Mouse (Mus musculus) liver, embryonic 11.5 days (tissue): ENCODE measurements at regions not wholly inside any gene's neighbourhood (a gene's known extent, or its start where the extent isn't known, plus 50 kb on each side); places are given as distances from the start of the nearest gene placed in this dataset.
A peak's percentile ranks its signal among the peaks of the same experiment; 100 is the strongest.

Source experiments
- ATAC-seq: fragments of 200-750 bp; cut with Nextera tagmentation; replicated peaks from 2 replicates; pipeline ENCODE4 v1.8.0; 2017; ENCODE audit warnings: moderate number of reproducible peaks, mild to moderate bottlenecking, moderate TSS enrichment, moderate library complexity; ENCODE audit not compliant: low FRiP score
- DNase-seq: peaks from one replicate; pipeline ENCODE4 v3.0.0-alpha.2; 2017; ENCODE audit warnings: low spot score
- H3K27ac ChIP-seq: fragments of 300-500 bp; sonication (generic); 2 replicates; pipeline ENCODE4 v1.5.1; 2014; ENCODE audit warnings: mild to moderate bottlenecking, low read depth, low read length, control low read depth
- H3K27me3 ChIP-seq: fragments of 300-500 bp; sonication (generic); replicated peaks from 2 replicates; pipeline ENCODE4 v1.6.1; 2014; ENCODE audit warnings: low read length, mixed read lengths; ENCODE audit not compliant: control insufficient read depth, insufficient read depth
- H3K36me3 ChIP-seq: fragments of 300-500 bp; sonication (generic); 2 replicates; pipeline ENCODE4 v1.6.1; 2014; ENCODE audit warnings: mild to moderate bottlenecking, low read length, moderate library complexity, mixed read lengths; ENCODE audit not compliant: control insufficient read depth, insufficient read depth
- H3K4me1 ChIP-seq: fragments of 300-500 bp; sonication (generic); replicated peaks from 2 replicates; pipeline ENCODE4 v1.6.1; 2014; ENCODE audit warnings: low read length, mixed read lengths; ENCODE audit not compliant: control insufficient read depth, insufficient read depth
- H3K4me2 ChIP-seq: fragments of 300-500 bp; sonication (generic); 2 replicates; pipeline ENCODE4 v1.6.1; 2014; ENCODE audit warnings: mild to moderate bottlenecking, control low read depth, moderate library complexity
- H3K4me3 ChIP-seq: fragments of 300-500 bp; sonication (generic); 2 replicates; pipeline ENCODE4 v1.5.1; 2014; ENCODE audit warnings: low read depth, low read length, control low read depth
- H3K9ac ChIP-seq: fragments of 300-500 bp; sonication (generic); 2 replicates; pipeline ENCODE4 v1.6.1; 2014; ENCODE audit warnings: low read depth, low read length, control low read depth
- H3K9me3 ChIP-seq: fragments of 300-500 bp; sonication (generic); 2 replicates; pipeline ENCODE4 v1.6.1; 2016; ENCODE audit warnings: low read length, inconsistent platforms, mixed read lengths; ENCODE audit not compliant: control insufficient read depth
- WGBS: fragments of 180-500 bp; shearing (Covaris S2); extraction: QIAGEN DNeasy Blood & Tissue Kit; methylation state at CpG from one replicate; pipeline ENCODE4 v1.1.7; 2014; 5-methylcytosine and 5-hydroxymethylcytosine counted together

DNA sequence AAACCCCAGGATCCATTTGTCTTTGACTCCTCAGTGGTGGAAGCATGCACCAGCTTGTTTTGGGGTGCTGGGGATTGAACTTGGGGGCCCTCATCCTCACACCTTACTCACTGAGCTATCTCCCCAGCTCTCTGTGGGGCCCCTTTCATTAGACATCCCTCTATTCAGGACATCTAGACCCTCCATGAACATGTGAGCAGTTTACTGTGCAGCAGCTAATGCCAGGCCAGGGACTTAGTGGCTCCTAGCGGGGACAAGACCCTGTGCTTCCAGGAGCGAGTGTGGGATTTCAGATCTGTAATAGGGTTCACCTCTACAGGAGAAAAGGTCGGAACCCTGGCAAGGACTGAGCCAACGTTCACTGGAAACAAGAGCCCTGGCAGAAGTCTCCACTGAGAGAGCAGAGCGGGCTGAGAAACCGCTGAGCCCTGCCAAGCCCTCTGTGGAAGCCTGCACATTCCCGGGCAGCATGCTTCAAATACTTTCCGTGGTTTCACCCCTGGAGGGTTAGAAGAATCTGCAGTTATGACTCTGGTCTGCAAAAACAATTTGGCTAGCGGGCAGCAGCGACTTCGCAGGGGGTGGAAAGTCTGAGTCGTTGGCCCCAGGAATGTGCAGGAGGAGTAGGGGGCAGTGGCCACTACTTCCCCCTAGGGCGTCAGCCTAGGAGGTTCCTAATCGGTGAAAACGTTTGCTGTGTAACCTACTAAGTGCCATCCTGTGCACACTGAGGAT is 125.6 kb downstream of the Smad6 start:
- H3K4me3 ChIP-seq, result no peak overlapping the region
- ATAC-seq (no peak), DNase-seq (no peak)
- H3K27ac ChIP-seq, result no peak overlapping the region
- H3K27me3 ChIP-seq, result no peaks in the 10 kb centered on the region
- H3K4me2 ChIP-seq, result no peak overlapping the region
- H3K4me1 ChIP-seq, result peaks cover 8% of the 10 kb centered on the region
- H3K36me3 ChIP-seq, result no peaks in the 10 kb centered on the region
- H3K9ac ChIP-seq, result no peak overlapping the region
- H3K9me3 ChIP-seq, result no peaks in the 10 kb centered on the region
- 41% methylated on average over 15 of the region's 15 CpGs for WGBS

DNA sequence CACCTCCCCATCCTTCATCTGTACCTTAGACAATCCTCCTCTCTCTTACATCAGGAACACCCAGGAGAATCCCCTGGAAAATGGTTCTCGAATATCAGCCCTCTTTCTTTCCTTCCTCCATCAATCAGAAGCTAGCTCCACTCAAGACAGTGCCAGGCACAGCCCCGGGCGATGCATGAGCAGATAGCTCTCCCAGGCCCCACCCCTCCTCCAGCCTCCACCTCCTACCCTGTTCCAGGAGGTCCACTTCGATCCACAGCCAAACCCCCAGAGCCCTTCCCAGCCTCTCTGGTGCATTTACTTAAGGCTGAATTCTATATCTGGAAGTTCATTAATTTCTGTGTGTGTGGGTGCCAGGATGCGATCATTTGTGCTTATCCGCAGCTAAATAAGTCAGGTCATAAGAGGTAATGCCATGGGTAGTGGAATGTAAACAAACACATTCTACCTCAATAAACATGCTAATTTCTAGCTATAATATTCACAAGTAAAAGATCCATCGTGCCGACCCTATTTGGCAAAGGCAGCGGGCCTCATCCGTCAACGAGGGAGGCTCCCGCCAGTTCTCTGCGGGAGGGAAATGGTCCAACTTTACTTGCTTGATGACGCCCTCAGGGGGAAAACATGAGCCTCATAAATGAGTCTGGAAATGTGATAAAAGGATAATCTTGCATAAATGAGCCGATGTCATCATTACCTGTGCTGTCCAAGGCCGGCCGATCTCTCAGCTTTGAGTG is 129.5 kb downstream of the Smad6 start:
- no peaks in the 10 kb centered on the region for H3K36me3 ChIP-seq
- H3K4me1 ChIP-seq, result peaks cover 8% of the 10 kb centered on the region
- no peak overlapping the region for H3K4me3 ChIP-seq
- ATAC-seq, result no peak
- H3K27ac ChIP-seq, result no peak overlapping the region
- H3K4me2 ChIP-seq, result no peak overlapping the region
- H3K27me3 ChIP-seq, result no peaks in the 10 kb centered on the region
- no peaks in the 10 kb centered on the region for H3K9me3 ChIP-seq
- no peak overlapping the region for H3K9ac ChIP-seq
- WGBS, result 77% methylated on average over 17 of the region's 17 CpGs
- DNase-seq, result no peak

DNA sequence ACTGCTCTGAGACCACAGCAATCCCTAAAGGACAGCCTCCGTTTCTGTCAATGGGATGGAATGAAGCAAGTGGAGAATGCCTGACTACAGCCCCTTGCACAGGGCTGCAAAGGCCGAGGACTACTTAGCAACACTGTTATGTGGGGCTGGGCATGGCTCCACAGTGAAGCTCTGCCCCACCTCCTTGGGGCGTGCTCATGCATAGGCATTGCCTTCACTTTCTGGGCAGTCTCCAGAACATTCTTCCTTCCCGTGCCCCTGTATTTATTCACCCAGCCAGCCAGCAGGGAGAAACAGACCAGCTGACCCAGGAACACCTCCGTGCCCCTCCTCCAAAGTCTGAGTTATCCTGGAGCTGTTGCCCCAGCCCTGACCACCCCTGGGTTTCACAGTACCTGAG is 131.1 kb downstream of the Smad6 start:
- 68% methylated on average over 5 of the region's 5 CpGs for WGBS
- no peak for ATAC-seq

DNA sequence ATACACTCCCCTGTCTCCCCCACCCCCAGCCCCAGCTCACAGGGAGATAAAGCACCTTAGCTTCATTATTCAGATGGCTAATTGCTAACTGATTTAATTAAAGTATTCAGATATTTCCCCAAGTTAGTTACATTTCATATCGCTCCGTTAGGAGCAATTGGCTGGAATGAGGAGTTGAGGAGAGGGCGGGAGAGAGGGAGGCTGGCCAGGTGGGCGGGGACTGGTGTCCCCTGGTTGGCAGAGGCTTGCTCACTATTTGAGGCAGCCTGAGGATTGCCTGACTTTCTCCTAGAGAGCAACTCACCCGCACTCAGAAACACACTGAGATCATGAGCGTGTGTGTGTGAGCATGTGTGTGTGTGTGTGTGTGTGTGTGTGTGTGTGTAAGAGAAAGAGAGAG is 131.8 kb upstream of the Smad3 start:
- Histone ChIP-seq H3K4me1 (no peaks in the 10 kb centered on the region), H3K4me3 (no peak overlapping the region), H3K9me3 (no peaks in the 10 kb centered on the region), H3K4me2 (no peak overlapping the region), H3K27ac (no peak overlapping the region), H3K36me3 (no peaks in the 10 kb centered on the region), H3K27me3 (no peaks in the 10 kb centered on the region), H3K9ac (no peak overlapping the region)
- WGBS, result 74% methylated on average over 6 of the region's 6 CpGs
- DNase-seq (no peak), ATAC-seq (no peak)

More for the DNA sequence above, 131.1 kb downstream of the Smad6 start:
- no peak for DNase-seq
- no peak overlapping the region for H3K9ac ChIP-seq
- no peak overlapping the region for H3K4me3 ChIP-seq
- no peak overlapping the region for H3K27ac ChIP-seq
- H3K9me3 ChIP-seq, result no peaks in the 10 kb centered on the region
- no peaks in the 10 kb centered on the region for H3K27me3 ChIP-seq
- peaks cover 6% of the 10 kb centered on the region for H3K4me1 ChIP-seq
- no peak overlapping the region for H3K4me2 ChIP-seq
- no peaks in the 10 kb centered on the region for H3K36me3 ChIP-seq

DNA sequence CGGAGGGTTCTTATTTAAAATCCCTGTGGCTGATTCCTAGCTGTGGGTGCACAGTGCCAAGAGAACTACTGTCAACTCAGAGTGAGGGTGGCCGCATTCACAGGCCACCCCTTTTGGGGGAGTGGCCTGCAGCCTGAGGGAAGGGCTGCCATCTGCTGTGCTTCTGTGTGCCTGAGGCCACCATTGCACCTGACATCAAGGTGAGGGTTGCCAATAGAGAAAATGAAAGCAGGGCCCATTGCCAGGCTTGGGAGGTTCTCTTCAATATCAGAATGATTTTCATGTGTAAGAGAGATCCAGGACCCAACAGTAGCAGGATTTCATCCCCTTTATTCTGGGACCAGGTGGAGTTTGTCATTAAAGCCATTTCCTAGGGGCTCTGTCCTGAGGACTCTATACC is 127.2 kb upstream of the Smad3 start:
- Histone ChIP-seq H3K4me3 (no peak overlapping the region), H3K27ac (no peak overlapping the region), H3K36me3 (no peaks in the 10 kb centered on the region), H3K9me3 (no peaks in the 10 kb centered on the region), H3K4me2 (no peak overlapping the region), H3K4me1 (peaks cover 2% of the 10 kb centered on the region), H3K27me3 (no peaks in the 10 kb centered on the region), H3K9ac (no peak overlapping the region)
- ATAC-seq, result no peak
- 84% methylated on average over 2 of the region's 2 CpGs for WGBS
- no peak for DNase-seq

DNA sequence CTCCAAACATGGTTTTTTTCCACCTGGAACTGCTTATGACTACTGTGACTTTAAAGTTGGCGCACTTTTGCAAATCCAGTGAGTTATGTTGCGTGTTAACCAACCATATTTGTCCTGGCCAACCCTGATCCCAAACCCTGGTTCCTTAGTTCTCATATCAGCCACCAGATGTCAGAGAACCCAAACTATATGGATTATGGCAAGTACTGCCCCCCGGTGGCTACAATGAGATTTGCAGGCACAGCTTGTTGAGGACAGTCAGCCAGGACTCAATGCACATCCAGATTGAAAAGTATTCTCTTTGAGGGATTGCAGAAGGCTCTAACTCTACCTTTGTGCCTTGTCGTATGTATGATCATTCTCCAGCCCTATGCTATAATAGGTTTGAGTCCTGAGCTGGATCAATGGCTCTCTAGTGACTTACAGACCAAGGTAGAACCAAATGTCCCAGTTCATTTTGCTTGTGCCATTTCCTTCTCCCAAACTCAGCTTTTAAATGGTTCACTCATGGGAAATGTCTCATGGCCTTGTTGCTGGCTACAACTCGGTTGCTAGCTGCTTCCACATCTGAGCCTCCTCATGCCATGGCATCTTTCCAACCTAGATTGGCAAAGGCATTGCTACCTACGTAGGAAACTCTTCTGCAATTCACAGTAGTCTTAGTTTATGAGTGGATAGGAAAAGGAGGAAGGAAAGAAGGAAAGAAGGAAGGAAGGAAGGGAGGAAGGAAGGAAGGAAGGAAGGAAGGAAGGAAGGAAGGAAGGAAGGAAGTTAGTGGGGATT is 126.1 kb upstream of the Smad3 start:
- H3K4me2 ChIP-seq, result no peak overlapping the region
- no peaks in the 10 kb centered on the region for H3K9me3 ChIP-seq
- H3K27me3 ChIP-seq, result no peaks in the 10 kb centered on the region
- no peak overlapping the region for H3K9ac ChIP-seq
- no peak overlapping the region for H3K27ac ChIP-seq
- WGBS, result 70% methylated on average over 6 of the region's 6 CpGs
- H3K4me3 ChIP-seq, result no peak overlapping the region
- peaks cover 5% of the 10 kb centered on the region for H3K4me1 ChIP-seq
- no peak for DNase-seq
- H3K36me3 ChIP-seq, result no peaks in the 10 kb centered on the region
- no peak for ATAC-seq

DNA sequence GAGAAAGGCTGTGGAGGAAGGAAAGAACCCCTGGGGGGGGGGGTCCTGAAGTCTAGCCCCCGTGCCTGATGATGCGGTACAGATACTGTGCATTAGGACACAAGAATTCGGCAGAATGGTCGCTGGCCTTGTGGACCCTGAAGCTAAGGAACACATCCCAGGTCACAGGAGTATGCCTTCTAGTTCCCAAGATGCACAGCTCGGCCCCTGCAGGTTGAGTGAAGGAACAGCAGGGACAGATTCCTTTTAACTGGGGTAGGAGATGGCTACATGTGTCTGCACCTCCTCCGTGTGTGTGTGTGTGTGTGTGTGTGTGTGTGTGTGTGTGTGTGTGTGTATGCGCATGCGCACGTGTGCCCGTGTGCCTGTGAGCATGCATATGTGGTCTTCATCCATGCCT is 123.9 kb upstream of the Smad3 start:
- ATAC-seq (no peak), DNase-seq (no peak)
- H3K27ac ChIP-seq, result no peak overlapping the region
- H3K4me3 ChIP-seq, result no peak overlapping the region
- WGBS, result 78% methylated on average over 10 of the region's 10 CpGs
- peaks cover 8% of the 10 kb centered on the region for H3K4me1 ChIP-seq
- H3K36me3 ChIP-seq, result no peaks in the 10 kb centered on the region
- no peaks in the 10 kb centered on the region for H3K9me3 ChIP-seq
- no peak overlapping the region for H3K4me2 ChIP-seq
- no peaks in the 10 kb centered on the region for H3K27me3 ChIP-seq
- H3K9ac ChIP-seq, result no peak overlapping the region

DNA sequence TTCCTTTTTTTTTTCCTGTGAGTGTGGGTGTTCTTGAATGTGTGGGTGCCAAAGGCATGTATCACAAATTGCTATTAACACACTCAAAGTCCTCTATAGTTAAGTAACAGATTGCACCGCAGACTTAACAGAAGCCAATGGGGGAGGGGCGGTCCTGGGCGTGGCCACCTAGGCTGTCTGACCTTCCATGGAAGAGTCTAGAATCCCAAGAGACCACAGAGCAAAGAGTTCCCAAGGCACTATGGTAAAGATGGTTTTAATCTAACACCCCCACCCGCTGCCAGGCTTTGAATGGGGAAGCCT is 123.4 kb upstream of the Smad3 start:
- H3K9me3 ChIP-seq, result no peaks in the 10 kb centered on the region
- no peak for DNase-seq
- H3K27ac ChIP-seq, result no peak overlapping the region
- ATAC-seq, result no peak
- H3K4me3 ChIP-seq, result peak overlapping the region; percentile 31; the same call in 1 of the 2 replicates
- H3K4me1 ChIP-seq, result peaks cover 8% of the 10 kb centered on the region
- no peaks in the 10 kb centered on the region for H3K36me3 ChIP-seq
- H3K4me2 ChIP-seq, result peak overlapping the region; percentile 61; the same call in 1 of the 2 replicates
- WGBS, result 43% methylated on average over 4 of the region's 4 CpGs
- H3K9ac ChIP-seq, result no peak overlapping the region
- H3K27me3 ChIP-seq, result no peaks in the 10 kb centered on the region
